Mouse (Mus musculus): ENCODE measurements at regions not wholly inside any gene's neighbourhood (a gene's known extent, or its start where the extent isn't known, plus 50 kb on each side); places are given as distances from the start of the nearest gene placed in this dataset.

GRCm38 (mm10) chr5:46338461-46338860, 481.0 kb upstream of the Lcorl start:
- TF ChIP-seq CTCF (IDR thresholded peaks at IDR 0.05; ENCODE audit: low read depth) = no peak
- no peak for TF ChIP-seq EP300 (optimal IDR thresholded peaks at IDR 0.05)

Data from stomach, postnatal 0 days (tissue).